Mouse (Mus musculus) spleen, adult 2 months (tissue): ENCODE data around the gene Dcpp2. TPM values are rescaled to one million over a fixed set of nuclear protein-coding genes. Genes with fewer than 3 reads are reported as not detected.
"Not testable (repeated sequence)": the region's sequence is repeated elsewhere in the genome, so short reads cannot be mapped to it uniquely, and the experiment has no call there.

Experiments
- DNase-seq, 2 experiments: peaks; one replicate each; pipeline versions ENCODE4 v3.0.0 to v3.0.0-alpha.2; 2012 to 2021; ENCODE audit warnings: low spot score in 2 of 2, low read depth in 1 of 2
- H3K27ac ChIP-seq: fragments of 200-500 bp; 2 replicates; pipeline ENCODE4 v1.5.1; 2012; ENCODE audit warnings: low read length, inconsistent platforms; ENCODE audit not compliant: insufficient read depth
- H3K27me3 ChIP-seq: fragments of 200-500 bp; 2 replicates; pipeline ENCODE4 v1.6.1; 2012; ENCODE audit warnings: mild to moderate bottlenecking, moderate library complexity, low read length, inconsistent platforms; ENCODE audit not compliant: control insufficient read depth, insufficient read depth
- H3K36me3 ChIP-seq: fragments of 200-500 bp; 2 replicates; pipeline ENCODE4 v1.6.1; 2012; ENCODE audit warnings: mild to moderate bottlenecking, low read length, inconsistent platforms; ENCODE audit not compliant: control insufficient read depth, insufficient read depth
- H3K4me1 ChIP-seq: fragments of 200-500 bp; 2 replicates; pipeline ENCODE4 v1.6.1; 2011; ENCODE audit warnings: inconsistent platforms; ENCODE audit not compliant: control insufficient read depth, insufficient read depth, insufficient read length
- H3K4me3 ChIP-seq: fragments of 200-500 bp; 2 replicates; pipeline ENCODE4 v1.5.1; 2011; ENCODE audit warnings: mild to moderate bottlenecking, inconsistent platforms; ENCODE audit not compliant: insufficient read depth, insufficient read length; ENCODE audit errors: extremely low read depth
- CTCF ChIP-seq: fragments of 200-500 bp; IDR thresholded peaks from 2 replicates; pipeline ENCODE4 v1.5.1; 2011; ENCODE audit warnings: mild to moderate bottlenecking, inconsistent platforms; ENCODE audit not compliant: insufficient read depth, insufficient read length, insufficient replicate concordance; ENCODE audit errors: extremely low read depth
- POLR2A ChIP-seq: fragments of 200-500 bp; IDR thresholded peaks from 2 replicates; pipeline ENCODE4 v1.6.1; 2011; ENCODE audit warnings: low read depth, low read length, inconsistent platforms
- WGBS: fragments of 180-500 bp; shearing (Covaris S2); methylation state at CpG from one replicate; pipeline ENCODE4 v1.1.7; 2018; 5-methylcytosine and 5-hydroxymethylcytosine counted together
- polyA plus RNA-seq: library from polyadenylated mRNA; depleted of rRNA; stranded (reverse); fragments of >200 nt; gene quantifications from 2 replicates; pipeline ENCODE4 v1.2.3, GENCODE M21; 2012; rRNA removed

The Dcpp2 gene
- not detected in 2 replicates for polyA plus RNA-seq

- DNase-seq, H3K27ac ChIP-seq, H3K4me1 ChIP-seq, H3K4me3 ChIP-seq, H3K27me3 ChIP-seq, H3K36me3 ChIP-seq: not testable (repeated sequence)
- 73% methylated on average over 4 of the region's 4 CpGs for WGBS
Measured at GRCm38 (mm10) chr17:23880576-23880975, at the start of gene Dcpp2, which contains the start of gene Dcpp1. Gene Dcpp2, plus strand, starts transcription at chr17:23880880. Gene Dcpp1, plus strand, starts transcription at chr17:23880876.

- Histone ChIP-seq H3K27me3 (no peaks in the 10 kb centered on the region), H3K27ac (no peak overlapping the region), H3K4me3 (no peak overlapping the region), H3K4me1 (no peaks in the 10 kb centered on the region; the same call in 1 of the 2 replicates), H3K36me3 (peaks cover 3% of the 10 kb centered on the region)
- TF ChIP-seq POLR2A (no peak), CTCF (no peak)
- WGBS = 89% methylated on average over 1 of the region's 1 CpGs
- no peak for DNase-seq
Measured at GRCm38 (mm10) chr17:23831201-23831600, 49.5 kb upstream of the Dcpp2 start.

- Histone ChIP-seq H3K27ac (no peak within 1 kb of the TSS), H3K36me3 (no peaks in the 10 kb centered on the region), H3K4me1 (no peaks in the 10 kb centered on the region), H3K27me3 (no peaks in the 10 kb centered on the region), H3K4me3 (no peak within 1 kb of the TSS)
- WGBS = 93% methylated on average over 8 of the region's 8 CpGs
- DNase-seq = no peak
- no peak for TF ChIP-seq CTCF
Measured at GRCm38 (mm10) chr17:23836006-23836575, 44.6 kb upstream of the Dcpp2 start, which contains the start of gene Prss33. Gene Prss33, minus strand, starts transcription at chr17:23836056.

GRCm38 (mm10) chr17:23841145-23841544 lies 39.5 kb upstream of the Dcpp2 start:
- H3K36me3 ChIP-seq = no peaks in the 10 kb centered on the region
- WGBS = 30% methylated on average over 4 of the region's 4 CpGs
- peak; percentile 50 to 64 for DNase-seq
- 0 out of 2 replicates have a peak, but pooled peaks cover 2% of the 10 kb centered on the region for H3K27me3 ChIP-seq
- no peak overlapping the region for H3K4me3 ChIP-seq
- no peak overlapping the region for H3K27ac ChIP-seq
- no peaks in the 10 kb centered on the region for H3K4me1 ChIP-seq
- no peak for TF ChIP-seq POLR2A
- TF ChIP-seq CTCF = 0 out of 2 replicates have a peak, but pooled peaks have one; percentile 11

GRCm38 (mm10) chr17:23843141-23843811 lies 37.4 kb upstream of the Dcpp2 start:
- TF ChIP-seq POLR2A (no peak), CTCF (no peak)
- no peaks in the 10 kb centered on the region for H3K4me1 ChIP-seq
- H3K27me3 ChIP-seq = 0 out of 2 replicates have a peak, but pooled peaks cover 2% of the 10 kb centered on the region
- DNase-seq = no peak
- no peak overlapping the region for H3K4me3 ChIP-seq
- no peaks in the 10 kb centered on the region for H3K36me3 ChIP-seq
- H3K27ac ChIP-seq = no peak overlapping the region
- 86% methylated on average over 23 of the region's 23 CpGs for WGBS

- Histone ChIP-seq H3K4me1 (no peaks in the 10 kb centered on the region), H3K36me3 (no peaks in the 10 kb centered on the region), H3K27ac (no peak within 1 kb of the TSS), H3K4me3 (no peak within 1 kb of the TSS), H3K27me3 (0 out of 2 replicates have a peak, but pooled peaks cover 2% of the 10 kb centered on the region)
- TF ChIP-seq CTCF (peak; percentile 78; the same call in 1 of the 2 replicates), POLR2A (no peak)
- WGBS = 32% methylated on average over 19 of the region's 19 CpGs
- DNase-seq = peak in 1 of 2 experiments; percentile 61
Measured at GRCm38 (mm10) chr17:23843812-23844273, 36.8 kb upstream of the Dcpp2 start, which contains the start of the genes Prss32 and Prss41. Gene Prss32, plus strand, starts transcription at chr17:23843855. Gene Prss41, minus strand, starts transcription at chr17:23844172.

GRCm38 (mm10) chr17:23850028-23850427 lies 30.7 kb upstream of the Dcpp2 start:
- Histone ChIP-seq H3K36me3 (no peaks in the 10 kb centered on the region), H3K4me1 (no peaks in the 10 kb centered on the region), H3K27me3 (no peaks in the 10 kb centered on the region), H3K4me3 (no peak overlapping the region), H3K27ac (no peak overlapping the region)
- no peak for DNase-seq
- TF ChIP-seq CTCF (no peak), POLR2A (no peak)
- 83% methylated on average over 2 of the region's 2 CpGs for WGBS
